In genomic region chr13:29203426-29203825, GRCm38 (mm10) we compare ENCODE assay signal across 27 mouse cellular contexts.
DNase-seq lines count a peak whose midpoint lies in the region; ATAC-seq and TF ChIP-seq lines count a peak whose summit lies in the region.
"Had no signal": no experiment of that assay in that cellular context is flagged by ENCODE, and none has a peak within 500 bp of the region (broad histone marks: within the 10 kb centered on the region; RNA-seq: fewer than 3 reads in every experiment).

No protein-coding gene starts in this region.

- no peak overlapping the region for H3K4me3 ChIP-seq in forebrain, embryonic 11.5 days (ENCODE audit: low read depth, low read length)
- H3K4me3 ChIP-seq in forebrain, postnatal 0 days (ENCODE audit: low read depth, low read length): no peak overlapping the region
- no peak overlapping the region for H3K4me3 ChIP-seq in heart, embryonic 10.5 days
- no peak overlapping the region for H3K4me3 ChIP-seq in heart, embryonic 16.5 days (ENCODE audit: low read length)
- H3K4me3 ChIP-seq: embryonic facial prominence, embryonic 10.5 days; embryonic facial prominence, embryonic 13.5 days; erythroblast, embryonic 14.5 days; forebrain, embryonic 13.5 days; gastrocnemius, adult 2 months had no signal

- peak; percentile 30 for DNase-seq in forebrain, embryonic 11.5 days (ENCODE audit: low spot score)
- no peak for DNase-seq in forebrain, postnatal 0 days
- DNase-seq in heart, embryonic 10.5 days (ENCODE audit: low spot score): peak; percentile 38
- DNase-seq in heart, adult 8-10 months (ENCODE audit: low spot score): no peak
- DNase-seq in heart, postnatal 25 days (ENCODE audit: low spot score): no peak
- DNase-seq: adrenal gland, adult 8-10 months; adrenal gland, postnatal 25 days; cerebellum, adult 11-12 months; cerebellum, adult 8-10 months; cerebellum, postnatal 10 days; cerebellum, postnatal 36 days; embryo, embryonic 11 days; gastrocnemius, adult 2 months; gastrocnemius, postnatal 14 days; heart, adult 18-20 months; heart, postnatal 4 days; kidney, adult 18-20 months; kidney, adult 9 months had no signal

- no peak for ATAC-seq in forebrain, embryonic 11.5 days (replicated peaks; ENCODE audit: low FRiP score)
- no peak for ATAC-seq in forebrain, postnatal 0 days
- no peak for ATAC-seq in heart, embryonic 16.5 days (replicated peaks; ENCODE audit: extremely low read depth, insufficient read depth, low FRiP score)
- ATAC-seq: activated CD4-positive, CD25-positive, alpha-beta regulatory T cell, adult 4 months; forebrain, embryonic 13.5 days; hindbrain, postnatal 0 days; inflammation-experienced regulatory T-cells, adult 6 months had no signal

- intact Hi-C loops in heart, postnatal 25 days (cut with DNase I): loop anchor here (10.0 kb wide), 1 partner anchor 401 kb away; no protein-coding TSS in a partner anchor

- no peaks in the 10 kb centered on the region for H3K9me3 ChIP-seq in forebrain, embryonic 11.5 days (ENCODE audit: control insufficient read depth, low read length)
- no peaks in the 10 kb centered on the region for H3K9me3 ChIP-seq in forebrain, postnatal 0 days (ENCODE audit: low read length)
- no peaks in the 10 kb centered on the region for H3K9me3 ChIP-seq in heart, embryonic 10.5 days
- H3K9me3 ChIP-seq in heart, embryonic 16.5 days (replicated peaks; ENCODE audit: control insufficient read depth, low read length): 0 out of 2 replicates have a peak, but pooled peaks cover 5% of the 10 kb centered on the region
- H3K9me3 ChIP-seq: embryonic facial prominence, embryonic 10.5 days; embryonic facial prominence, embryonic 13.5 days had no signal

- no peak for TF ChIP-seq CTCF in forebrain, postnatal 0 days (IDR thresholded peaks at IDR 0.05; ENCODE audit: low read depth)

- H3K36me3 ChIP-seq in forebrain, embryonic 11.5 days (ENCODE audit: control insufficient read depth, insufficient read depth, low read length): no peaks in the 10 kb centered on the region
- H3K36me3 ChIP-seq in forebrain, postnatal 0 days (ENCODE audit: insufficient read depth): no peaks in the 10 kb centered on the region
- no peaks in the 10 kb centered on the region for H3K36me3 ChIP-seq in heart, embryonic 10.5 days
- H3K36me3 ChIP-seq in heart, embryonic 16.5 days (ENCODE audit: control insufficient read depth, insufficient read depth): no peaks in the 10 kb centered on the region
- H3K36me3 ChIP-seq: embryonic facial prominence, embryonic 10.5 days; embryonic facial prominence, embryonic 13.5 days had no signal

- no peaks in the 10 kb centered on the region for H3K27me3 ChIP-seq in forebrain, embryonic 11.5 days (ENCODE audit: control insufficient read depth, insufficient read depth, low read length)
- no peaks in the 10 kb centered on the region for H3K27me3 ChIP-seq in forebrain, postnatal 0 days (ENCODE audit: insufficient read depth, low read length)
- no peaks in the 10 kb centered on the region for H3K27me3 ChIP-seq in heart, embryonic 10.5 days (ENCODE audit: insufficient read depth, poor library complexity, severe bottlenecking)
- no peaks in the 10 kb centered on the region for H3K27me3 ChIP-seq in heart, embryonic 16.5 days (ENCODE audit: control insufficient read depth, insufficient read depth, low read length)
- H3K27me3 ChIP-seq: embryonic facial prominence, embryonic 13.5 days; forebrain, embryonic 13.5 days had no signal

- no peak overlapping the region for H3K27ac ChIP-seq in forebrain, embryonic 11.5 days (ENCODE audit: low read depth, low read length)
- no peak overlapping the region for H3K27ac ChIP-seq in forebrain, postnatal 0 days (ENCODE audit: low read depth, low read length)
- H3K27ac ChIP-seq in heart, embryonic 10.5 days: no peak overlapping the region; the same call in 1 of the 2 replicates
- peak overlapping the region; percentile 94 for H3K27ac ChIP-seq in heart, embryonic 16.5 days (ENCODE audit: low read length)
- H3K27ac ChIP-seq: embryonic facial prominence, embryonic 10.5 days; embryonic facial prominence, embryonic 13.5 days; forebrain, embryonic 13.5 days; gastrocnemius, adult 2 months; hindbrain, embryonic 14.5 days; hindbrain, postnatal 0 days had no signal

- no peak overlapping the region for H3K9ac ChIP-seq in forebrain, embryonic 11.5 days (ENCODE audit: low read length)
- no peak overlapping the region for H3K9ac ChIP-seq in forebrain, postnatal 0 days
- no peak overlapping the region for H3K9ac ChIP-seq in heart, embryonic 16.5 days (ENCODE audit: low read length)
- H3K9ac ChIP-seq: embryonic facial prominence, embryonic 13.5 days; forebrain, embryonic 13.5 days; hindbrain, embryonic 14.5 days had no signal

- no peak overlapping the region for H3K4me2 ChIP-seq in forebrain, embryonic 11.5 days (ENCODE audit: low read depth, low read length, severe bottlenecking)
- no peak overlapping the region for H3K4me2 ChIP-seq in forebrain, postnatal 0 days (ENCODE audit: low read depth)
- H3K4me2 ChIP-seq in heart, embryonic 16.5 days (ENCODE audit: low read depth, low read length): no peak overlapping the region
- H3K4me2 ChIP-seq: embryonic facial prominence, embryonic 13.5 days; forebrain, embryonic 13.5 days; hindbrain, embryonic 14.5 days had no signal

- 90% methylated on average over 5 of the region's 5 CpGs for WGBS in forebrain, embryonic 11.5 days
- 86% methylated on average over 5 of the region's 5 CpGs for WGBS in forebrain, postnatal 0 days
- WGBS in heart, embryonic 10.5 days: 82% methylated on average over 5 of the region's 5 CpGs
- WGBS in heart, embryonic 16.5 days: 71% methylated on average over 5 of the region's 5 CpGs

- H3K4me1 ChIP-seq in forebrain, embryonic 11.5 days (replicated peaks; ENCODE audit: control insufficient read depth, insufficient read depth, low read length): no peaks in the 10 kb centered on the region
- no peaks in the 10 kb centered on the region for H3K4me1 ChIP-seq in forebrain, postnatal 0 days (ENCODE audit: insufficient read depth)
- H3K4me1 ChIP-seq in heart, embryonic 10.5 days: peaks cover 18% of the 10 kb centered on the region
- peaks cover 32% of the 10 kb centered on the region for H3K4me1 ChIP-seq in heart, embryonic 16.5 days (ENCODE audit: control insufficient read depth, insufficient read depth, low read length)

Comparison
In these comparisons a context has a peak if more than half of its experiments do, and no peak if none do; other contexts are left out.
1. DNase-seq: peak in forebrain, embryonic 11.5 days (single experiment) and heart, embryonic 10.5 days (single experiment); none in forebrain, postnatal 0 days (single experiment), heart, adult 8-10 months (single experiment) and heart, postnatal 25 days (single experiment).